Mouse (Mus musculus) midbrain, postnatal 0 days (tissue): ENCODE data around the gene Thop1. TPM values are rescaled to one million over a fixed set of nuclear protein-coding genes. Genes with fewer than 3 reads are reported as not detected.

Experiments
- ATAC-seq: fragments of 200-750 bp; cut with Nextera tagmentation; 2 replicates; pipeline ENCODE4 v1.8.0; 2017; ENCODE audit warnings: moderate number of reproducible peaks, mild to moderate bottlenecking, moderate TSS enrichment, moderate library complexity; ENCODE audit not compliant: low FRiP score
- DNase-seq: peaks from one replicate; pipeline ENCODE4 v3.0.0-alpha.2; 2015; ENCODE audit warnings: low spot score
- H3K27ac ChIP-seq: fragments of 300-500 bp; sonication (generic); 2 replicates; pipeline ENCODE4 v1.5.1; 2014; ENCODE audit warnings: low read depth, mild to moderate bottlenecking, low read length, mixed read lengths
- H3K27me3 ChIP-seq: fragments of 300-500 bp; sonication (generic); 2 replicates; pipeline ENCODE4 v1.6.1; 2014; ENCODE audit warnings: low read length, control low read depth, mixed read lengths; ENCODE audit not compliant: insufficient read depth
- H3K36me3 ChIP-seq: fragments of 300-500 bp; sonication (generic); 2 replicates; pipeline ENCODE4 v1.6.1; 2014; ENCODE audit warnings: low read length, control low read depth, mixed read lengths; ENCODE audit not compliant: insufficient read depth
- H3K4me1 ChIP-seq: fragments of 300-500 bp; sonication (generic); 2 replicates; pipeline ENCODE4 v1.6.1; 2014; ENCODE audit warnings: mild to moderate bottlenecking, control low read depth, antibody characterized with exemption, low read length, mixed read lengths; ENCODE audit not compliant: insufficient read depth
- H3K4me2 ChIP-seq: fragments of 300-500 bp; sonication (generic); 2 replicates; pipeline ENCODE4 v1.6.1; 2014; ENCODE audit warnings: low read depth, mild to moderate bottlenecking, low read length, mixed read lengths; ENCODE audit not compliant: poor library complexity, severe bottlenecking
- H3K4me3 ChIP-seq: fragments of 300-500 bp; sonication (generic); 2 replicates; pipeline ENCODE4 v1.5.1; 2014; ENCODE audit warnings: low read depth, mild to moderate bottlenecking, low read length, moderate library complexity
- H3K9ac ChIP-seq: fragments of 300-500 bp; sonication (generic); replicated peaks from 2 replicates; pipeline ENCODE4 v1.6.1; 2014; ENCODE audit warnings: mild to moderate bottlenecking, low read length, moderate library complexity, mixed read lengths; ENCODE audit not compliant: poor library complexity, severe bottlenecking
- H3K9me3 ChIP-seq: fragments of 300-500 bp; sonication (generic); 2 replicates; pipeline ENCODE4 v1.6.1; 2016; ENCODE audit warnings: low read length, control low read depth
- CTCF ChIP-seq: IDR thresholded peaks from 2 replicates; pipeline ENCODE4 v1.5.1; 2016; ENCODE audit warnings: antibody characterized with exemption, mild to moderate bottlenecking
- WGBS: fragments of 180-500 bp; shearing (Covaris S2); extraction: QIAGEN DNeasy Blood & Tissue Kit; methylation state at CpG from one replicate; pipeline ENCODE4 v1.1.7; 2014; 5-methylcytosine and 5-hydroxymethylcytosine counted together
- polyA plus RNA-seq: library from polyadenylated mRNA; unstranded; fragments of >200 nt; fragmentation: Nextera tagmentation; extraction: Ambion mirVana; gene quantifications from 2 replicates; pipeline ENCODE4 v1.2.1, GENCODE M21; 2015
- total RNA-seq: library from RNA; depleted of rRNA; stranded (reverse); fragments of >200 nt; gene quantifications from 2 replicates; pipeline ENCODE4 v1.2.3, GENCODE M21; 2014

Thop1 gene
- total and polyA plus RNA-seq, 2 experiments from 2014 or later: 35.2 to 67.1 TPM

DNA sequence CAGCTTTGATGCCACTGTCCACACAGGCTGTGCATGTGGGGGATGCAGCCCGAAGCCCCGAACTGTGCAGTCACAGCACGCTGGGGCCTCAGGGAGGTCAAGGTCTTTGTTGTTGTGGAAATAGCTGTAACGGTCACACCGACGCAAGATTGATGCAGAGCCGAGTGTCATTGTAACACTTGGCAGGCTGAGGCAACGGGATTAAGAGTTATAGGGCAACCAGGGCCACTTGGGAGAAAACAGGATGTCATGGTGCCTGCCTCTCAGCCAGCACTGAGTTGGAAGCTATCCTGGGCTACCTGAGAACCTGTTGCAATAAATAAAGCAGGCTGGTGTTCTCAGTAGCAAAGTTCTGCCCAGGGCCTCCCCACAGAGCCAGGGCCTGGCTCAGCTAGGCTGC lies 5.9 kb downstream of the Thop1 start:
- Histone ChIP-seq H3K36me3 (peaks cover 69% of the 10 kb centered on the region), H3K4me2 (no peak overlapping the region), H3K9me3 (no peaks in the 10 kb centered on the region), H3K27ac (no peak overlapping the region), H3K4me3 (no peak overlapping the region), H3K9ac (no peak overlapping the region), H3K27me3 (no peaks in the 10 kb centered on the region), H3K4me1 (peaks cover 6% of the 10 kb centered on the region)
- 66% methylated on average over 8 of the region's 8 CpGs for WGBS
- DNase-seq (no peak), ATAC-seq (no peak)
- no peak for TF ChIP-seq CTCF

DNA sequence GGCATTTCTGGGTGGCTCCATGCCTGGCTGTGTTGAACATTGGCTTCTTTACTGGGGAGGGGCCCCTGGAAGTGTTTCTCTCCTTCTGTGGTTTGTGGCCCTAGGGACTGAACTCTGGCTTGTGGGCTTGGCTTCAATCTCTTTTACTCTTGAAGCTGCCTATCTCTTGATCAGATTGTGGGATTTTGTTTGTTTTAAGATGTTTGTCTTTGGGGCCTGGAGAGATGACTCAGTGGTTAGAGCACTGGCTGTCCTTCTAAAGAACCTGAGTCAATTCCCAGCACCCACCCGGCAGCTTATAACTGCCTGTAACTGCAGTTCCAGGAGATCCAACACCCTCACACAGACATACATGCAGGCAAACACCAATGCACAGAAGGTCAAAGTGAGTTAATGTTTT lies 6.5 kb downstream of the Thop1 start:
- H3K27me3 ChIP-seq: no peaks in the 10 kb centered on the region
- DNase-seq (no peak), ATAC-seq (no peak)
- WGBS: 95% methylated on average over 1 of the region's 1 CpGs
- no peak for TF ChIP-seq CTCF
- no peak overlapping the region for H3K4me2 ChIP-seq
- peaks cover 75% of the 10 kb centered on the region for H3K36me3 ChIP-seq
- H3K9ac ChIP-seq: no peak overlapping the region
- H3K27ac ChIP-seq: no peak overlapping the region
- H3K9me3 ChIP-seq: no peaks in the 10 kb centered on the region
- H3K4me3 ChIP-seq: no peak overlapping the region
- H3K4me1 ChIP-seq: peaks cover under 1% of the 10 kb centered on the region; the same call in 1 of the 2 replicates

DNA sequence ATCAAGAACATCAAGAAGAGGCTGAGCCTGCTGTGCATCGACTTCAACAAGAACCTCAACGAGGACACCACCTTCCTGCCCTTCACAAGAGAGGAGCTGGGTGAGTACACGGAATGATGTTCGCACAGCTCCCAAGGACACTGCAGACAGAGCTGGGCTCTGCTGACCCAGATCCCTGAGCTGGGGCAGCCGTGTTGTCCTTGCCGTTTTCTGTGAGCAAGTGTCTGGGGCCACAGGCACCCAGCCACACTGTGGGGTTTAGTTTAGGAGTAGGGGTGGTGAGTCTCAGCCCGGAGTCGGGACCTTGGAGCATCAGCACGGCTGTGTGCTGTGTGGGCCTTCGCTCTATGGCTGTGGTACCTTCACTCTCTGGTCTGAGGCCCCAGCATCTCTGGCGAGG lies 8.1 kb downstream of the Thop1 start:
- no peak for TF ChIP-seq CTCF
- 90% methylated on average over 11 of the region's 11 CpGs for WGBS
- Histone ChIP-seq H3K27me3 (no peaks in the 10 kb centered on the region), H3K9me3 (no peaks in the 10 kb centered on the region), H3K9ac (no peak overlapping the region), H3K27ac (no peak overlapping the region), H3K4me2 (no peak overlapping the region), H3K4me1 (no peaks in the 10 kb centered on the region), H3K36me3 (peaks cover 86% of the 10 kb centered on the region), H3K4me3 (no peak overlapping the region)
- DNase-seq (no peak), ATAC-seq (no peak)

DNA sequence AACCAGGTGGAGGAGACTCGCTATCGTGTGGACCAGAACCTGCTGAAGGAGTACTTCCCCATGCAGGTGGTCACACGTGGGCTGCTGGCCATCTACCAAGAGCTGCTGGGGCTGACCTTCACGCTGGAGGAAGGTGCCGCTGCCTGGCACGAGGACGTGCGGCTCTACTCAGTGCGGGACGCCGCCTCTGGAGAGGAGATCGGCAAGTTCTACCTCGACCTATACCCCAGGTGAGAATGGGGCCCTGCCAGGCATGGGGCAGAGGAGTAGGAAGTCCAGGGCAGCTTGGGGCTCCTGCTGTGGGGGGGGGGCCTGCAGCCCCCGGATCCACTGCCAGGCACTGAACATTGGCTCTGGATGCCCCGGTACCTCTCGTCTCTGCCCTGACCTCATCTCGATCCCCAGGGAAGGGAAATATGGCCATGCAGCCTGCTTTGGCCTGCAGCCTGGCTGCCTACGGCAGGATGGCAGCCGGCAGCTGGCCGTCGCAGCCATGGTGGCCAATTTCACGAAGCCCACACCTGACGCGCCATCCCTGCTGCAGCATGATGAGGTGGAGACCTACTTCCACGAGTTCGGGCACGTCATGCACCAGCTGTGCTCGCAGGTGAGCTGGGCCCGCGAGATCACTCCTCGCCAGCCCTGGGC lies 10.3 kb downstream of the Thop1 start:
- H3K9me3 ChIP-seq: no peaks in the 10 kb centered on the region
- no peak overlapping the region for H3K9ac ChIP-seq
- no peak overlapping the region for H3K27ac ChIP-seq
- WGBS: 96% methylated on average over 31 of the region's 31 CpGs
- H3K4me1 ChIP-seq: no peaks in the 10 kb centered on the region
- H3K4me2 ChIP-seq: no peak overlapping the region
- no peaks in the 10 kb centered on the region for H3K27me3 ChIP-seq
- TF ChIP-seq CTCF: no peak
- H3K4me3 ChIP-seq: no peak overlapping the region
- H3K36me3 ChIP-seq: peaks cover 69% of the 10 kb centered on the region
- ATAC-seq (no peak), DNase-seq (no peak)

DNA sequence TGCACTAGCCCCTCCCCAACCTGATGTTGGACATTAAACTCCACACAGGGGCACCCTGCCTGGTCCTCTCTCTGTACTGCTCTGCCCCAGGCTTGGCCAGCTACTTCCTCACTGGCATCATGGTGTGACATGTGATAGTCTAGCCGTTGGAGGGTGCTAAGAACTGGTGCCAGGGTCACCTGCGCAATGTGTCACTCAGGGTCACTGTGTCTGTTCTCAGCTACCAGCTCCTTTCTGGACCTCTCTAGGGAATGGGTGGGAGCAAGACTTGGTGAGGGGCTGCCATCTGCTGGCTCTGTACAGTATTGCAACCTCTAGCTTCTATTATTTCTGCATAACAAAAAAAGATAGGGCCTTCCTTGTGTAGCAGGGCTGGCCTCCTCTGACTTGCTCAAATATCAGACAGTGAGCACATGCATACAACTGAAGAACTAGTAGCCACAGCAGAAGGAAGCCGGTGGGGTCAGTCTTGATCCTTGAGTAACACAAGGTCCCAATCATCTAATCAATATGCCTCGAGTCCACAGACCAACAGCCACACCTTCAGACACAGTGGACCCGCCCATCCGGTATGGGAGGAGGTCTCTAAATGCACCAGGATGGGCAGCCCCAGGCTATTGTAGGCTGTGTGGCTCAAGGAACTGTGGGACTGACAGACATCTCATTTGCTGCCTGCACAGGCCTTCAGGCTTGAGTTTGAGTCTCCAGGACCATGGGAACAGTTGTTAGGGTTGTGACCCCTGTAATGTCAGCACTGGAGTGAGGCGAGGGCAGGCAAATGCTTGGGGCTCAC lies 12.5 kb downstream of the Thop1 start:
- 76% methylated on average over 7 of the region's 7 CpGs for WGBS
- peak; percentile 81 for DNase-seq
- ATAC-seq: 0 out of 2 replicates have a peak, but pooled peaks have one; percentile 29
- H3K27me3 ChIP-seq: no peaks in the 10 kb centered on the region
- no peaks in the 10 kb centered on the region for H3K4me1 ChIP-seq
- no peak overlapping the region for H3K4me3 ChIP-seq
- H3K4me2 ChIP-seq: no peak overlapping the region
- H3K36me3 ChIP-seq: peaks cover 52% of the 10 kb centered on the region
- H3K9ac ChIP-seq: no peak overlapping the region
- no peak overlapping the region for H3K27ac ChIP-seq
- TF ChIP-seq CTCF: peak; percentile 89
- no peaks in the 10 kb centered on the region for H3K9me3 ChIP-seq

DNA sequence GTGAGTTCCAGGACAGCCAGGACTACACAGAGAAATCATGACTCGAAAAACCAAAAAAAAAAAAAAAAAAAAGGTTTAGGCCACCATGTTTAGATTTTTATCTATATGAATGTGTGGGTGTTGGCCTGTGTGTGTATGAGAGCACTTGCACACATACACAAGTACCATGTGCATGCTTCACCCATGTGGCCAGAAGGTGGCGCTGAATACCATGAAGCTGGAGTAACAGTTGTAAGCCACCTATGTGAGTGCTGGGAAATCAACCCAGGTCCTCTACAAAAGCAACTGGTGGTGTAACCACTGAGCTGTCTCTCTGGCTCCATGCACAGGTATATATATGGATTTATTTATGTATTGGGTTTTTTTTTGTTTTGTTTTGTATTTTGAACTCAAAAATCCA lies 17.2 kb downstream of the Thop1 start:
- Histone ChIP-seq H3K27ac (no peak overlapping the region), H3K4me1 (no peaks in the 10 kb centered on the region), H3K27me3 (no peaks in the 10 kb centered on the region), H3K4me3 (no peak overlapping the region), H3K9me3 (no peaks in the 10 kb centered on the region), H3K9ac (no peak overlapping the region), H3K36me3 (peaks cover 6% of the 10 kb centered on the region), H3K4me2 (no peak overlapping the region)
- peak; percentile 39 for TF ChIP-seq CTCF
- 45% methylated on average over 2 of the region's 2 CpGs for WGBS
- ATAC-seq: no peak
- no peak for DNase-seq
